Mouse (Mus musculus): Measurements from ENCODE around the gene Stip1. TPM values are rescaled to one million over a fixed set of nuclear protein-coding genes. Genes with fewer than 3 reads are reported as not detected.

Stip1 gene
- polyA plus RNA-seq, 1 experiment from 2014 or later: 240 TPM

GRCm38 (mm10) chr19:6990712-6991111 is 49.1 kb downstream of the Stip1 start:
- H3K4me1 ChIP-seq: peaks cover 46% of the 10 kb centered on the region
- no peaks in the 10 kb centered on the region for H3K27me3 ChIP-seq
- ATAC-seq (ENCODE audit: insufficient number of reproducible peaks, insufficient read depth, low FRiP score, low TSS enrichment, low read depth): no peak
- WGBS: 83% methylated on average over 6 of the region's 6 CpGs
- no peaks in the 10 kb centered on the region for H3K9me3 ChIP-seq
- no peak overlapping the region for H3K9ac ChIP-seq
- no peak overlapping the region for H3K4me2 ChIP-seq
- H3K4me3 ChIP-seq: no peak overlapping the region
- peaks cover 2% of the 10 kb centered on the region; the same call in 1 of the 2 replicates for H3K36me3 ChIP-seq
- no peak overlapping the region for H3K27ac ChIP-seq

DNA sequence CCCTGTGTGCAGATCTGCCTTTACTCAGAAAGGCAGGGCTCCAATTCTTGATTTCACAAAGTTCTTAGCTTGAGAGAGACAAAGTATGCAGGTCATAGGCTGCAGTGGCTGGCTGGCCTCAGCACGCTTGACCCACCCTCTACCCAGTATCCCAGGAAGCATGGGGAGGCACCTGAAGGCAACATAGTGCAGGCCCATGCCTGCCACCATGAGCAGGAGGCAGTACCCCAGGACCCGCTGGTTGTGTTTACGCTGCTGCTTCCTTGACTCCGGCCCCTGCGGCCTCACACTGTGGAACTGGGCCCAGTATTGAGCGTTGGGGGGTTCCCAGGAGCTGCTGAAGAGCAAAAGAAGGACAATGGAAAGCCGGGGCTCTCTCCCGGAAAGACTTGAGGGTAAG is 50.5 kb downstream of the Stip1 start:
- no peak overlapping the region for H3K27ac ChIP-seq
- H3K9me3 ChIP-seq: no peaks in the 10 kb centered on the region
- H3K4me1 ChIP-seq: peaks cover 34% of the 10 kb centered on the region
- 83% methylated on average over 8 of the region's 8 CpGs for WGBS
- H3K4me2 ChIP-seq: no peak overlapping the region
- no peaks in the 10 kb centered on the region for H3K27me3 ChIP-seq
- no peak for ATAC-seq (ENCODE audit: insufficient number of reproducible peaks, insufficient read depth, low FRiP score, low TSS enrichment, low read depth)
- no peak overlapping the region for H3K9ac ChIP-seq
- no peak overlapping the region for H3K4me3 ChIP-seq
- peaks cover 14% of the 10 kb centered on the region for H3K36me3 ChIP-seq

GRCm38 (mm10) chr19:6987904-6988285 is 51.9 kb downstream of the Stip1 start:
- Histone ChIP-seq H3K9ac (peak overlapping the region; percentile 95), H3K27ac (peak overlapping the region; percentile 90), H3K4me2 (peak overlapping the region; percentile 84), H3K4me3 (peak overlapping the region; percentile 89), H3K27me3 (no peaks in the 10 kb centered on the region), H3K9me3 (no peaks in the 10 kb centered on the region), H3K4me1 (peaks cover 29% of the 10 kb centered on the region), H3K36me3 (peaks cover 27% of the 10 kb centered on the region)
- no peak for ATAC-seq (ENCODE audit: insufficient number of reproducible peaks, insufficient read depth, low FRiP score, low TSS enrichment, low read depth)
- WGBS: 3% methylated on average over 8 of the region's 8 CpGs

- under 1% methylated on average over 81 of the region's 85 CpGs for WGBS
- Histone ChIP-seq H3K4me1 (peaks cover 27% of the 10 kb centered on the region), H3K27ac (peak within 1 kb of the TSS; percentile 90), H3K4me3 (peak within 1 kb of the TSS; percentile 89), H3K9ac (peak within 1 kb of the TSS; percentile 95), H3K36me3 (peaks cover 33% of the 10 kb centered on the region), H3K9me3 (no peaks in the 10 kb centered on the region), H3K27me3 (no peaks in the 10 kb centered on the region), H3K4me2 (peak within 1 kb of the TSS; percentile 84)
- peak; percentile 49 for ATAC-seq (ENCODE audit: insufficient number of reproducible peaks, insufficient read depth, low FRiP score, low TSS enrichment, low read depth)
Observed at GRCm38 (mm10) chr19:6987061-6987903, 52.5 kb downstream of the Stip1 start, which contains the start of gene Vegfb. TSS of gene Vegfb (minus strand) at chr19:6987651.

DNA sequence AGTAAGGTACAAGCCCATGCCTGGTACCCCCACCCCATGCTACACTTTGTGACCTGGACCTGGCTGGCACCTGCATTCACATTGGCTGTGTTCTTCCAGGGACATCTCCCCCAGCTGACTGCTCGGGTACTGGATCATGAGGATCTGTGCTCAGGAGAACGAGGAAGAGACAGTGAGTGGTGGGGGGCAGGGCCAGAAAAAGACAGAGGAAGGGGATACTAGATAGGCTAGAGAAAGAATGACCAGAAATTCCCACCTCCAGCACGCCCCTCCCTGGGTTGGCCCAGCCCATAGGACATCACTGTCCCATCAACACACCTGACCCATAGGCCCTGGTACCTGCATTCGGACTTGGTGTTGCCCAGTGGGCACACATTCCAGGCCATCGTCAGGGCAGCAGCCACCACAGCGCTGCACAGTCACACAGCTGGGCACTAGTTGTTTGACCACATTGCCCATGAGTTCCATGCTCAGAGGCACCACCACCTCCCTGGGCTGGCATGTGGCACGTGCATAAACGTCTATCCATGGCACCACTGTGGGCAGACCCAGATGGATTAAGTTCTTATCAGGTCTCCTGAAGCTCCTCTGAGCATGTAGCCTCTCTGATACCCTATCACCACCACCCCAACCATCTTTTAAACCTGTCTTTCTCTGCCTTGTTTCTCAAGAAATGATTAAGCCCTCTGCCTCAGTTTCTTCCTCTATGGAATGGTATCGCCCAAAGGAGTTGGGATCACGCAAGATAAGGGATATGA is 53.6 kb downstream of the Stip1 start:
- H3K27ac ChIP-seq: no peak overlapping the region
- no peaks in the 10 kb centered on the region for H3K9me3 ChIP-seq
- peaks cover 22% of the 10 kb centered on the region for H3K4me1 ChIP-seq
- ATAC-seq (ENCODE audit: insufficient number of reproducible peaks, insufficient read depth, low FRiP score, low TSS enrichment, low read depth): no peak
- 81% methylated on average over 10 of the region's 10 CpGs for WGBS
- H3K27me3 ChIP-seq: no peaks in the 10 kb centered on the region
- H3K9ac ChIP-seq: peak overlapping the region; percentile 95
- H3K36me3 ChIP-seq: peaks cover 36% of the 10 kb centered on the region
- peak overlapping the region; percentile 89 for H3K4me3 ChIP-seq
- peak overlapping the region; percentile 84 for H3K4me2 ChIP-seq

DNA sequence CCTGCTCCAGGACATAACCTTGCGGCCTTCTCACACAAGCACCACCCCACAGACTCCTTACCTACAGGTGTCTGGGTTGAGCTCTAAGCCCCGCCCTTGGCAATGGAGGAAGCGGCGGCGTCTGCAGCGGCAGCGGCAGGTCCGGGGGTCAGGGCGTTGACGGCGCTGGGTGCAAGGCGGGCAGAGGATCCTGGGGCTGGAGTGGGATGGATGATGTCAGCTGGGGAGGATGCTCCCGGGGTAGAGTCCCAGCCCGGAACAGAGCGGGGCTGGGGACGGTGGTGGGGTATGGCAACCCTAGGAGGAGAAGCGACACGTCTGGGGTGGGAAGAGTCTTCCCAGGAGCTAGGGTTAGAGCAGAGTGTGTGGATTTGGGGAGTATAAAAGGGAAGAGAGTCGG is 54.5 kb downstream of the Stip1 start:
- H3K4me3 ChIP-seq: no peak overlapping the region
- no peak for ATAC-seq (ENCODE audit: insufficient number of reproducible peaks, insufficient read depth, low FRiP score, low TSS enrichment, low read depth)

DNA sequence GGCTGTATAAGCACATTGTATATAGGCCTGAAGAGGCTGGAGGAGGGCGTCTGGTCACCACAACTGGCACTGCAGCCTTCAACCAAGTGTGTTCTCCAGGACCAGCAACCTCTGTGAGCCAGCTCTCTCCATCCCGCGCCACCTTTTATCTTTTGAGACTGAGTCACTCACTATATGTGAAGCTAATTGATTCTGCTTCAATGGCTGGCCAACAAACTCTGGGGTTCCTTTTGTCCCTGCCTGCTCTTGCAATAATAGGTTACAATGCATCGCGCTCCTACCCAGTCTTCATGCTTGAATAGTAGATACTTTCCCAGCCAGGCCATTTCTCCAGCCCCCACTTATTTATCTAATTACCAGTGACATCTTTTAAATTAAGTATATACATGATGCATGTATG is 56.1 kb downstream of the Stip1 start:
- peaks cover 39% of the 10 kb centered on the region for H3K36me3 ChIP-seq
- peaks cover 36% of the 10 kb centered on the region for H3K4me1 ChIP-seq
- no peaks in the 10 kb centered on the region for H3K9me3 ChIP-seq
- no peak overlapping the region for H3K9ac ChIP-seq
- 93% methylated on average over 5 of the region's 5 CpGs for WGBS
- ATAC-seq (ENCODE audit: insufficient number of reproducible peaks, insufficient read depth, low FRiP score, low TSS enrichment, low read depth): no peak
- H3K4me3 ChIP-seq: no peak overlapping the region
- H3K27me3 ChIP-seq: no peaks in the 10 kb centered on the region
- no peak overlapping the region for H3K27ac ChIP-seq
- no peak overlapping the region for H3K4me2 ChIP-seq

More for the DNA sequence above, 54.5 kb downstream of the Stip1 start:
- Histone ChIP-seq H3K4me2 (no peak overlapping the region; the same call in 1 of the 2 replicates), H3K4me1 (peaks cover 27% of the 10 kb centered on the region), H3K9me3 (no peaks in the 10 kb centered on the region), H3K27me3 (no peaks in the 10 kb centered on the region), H3K27ac (no peak overlapping the region), H3K9ac (no peak overlapping the region), H3K36me3 (peaks cover 36% of the 10 kb centered on the region)
- 78% methylated on average over 19 of the region's 19 CpGs for WGBS

DNA sequence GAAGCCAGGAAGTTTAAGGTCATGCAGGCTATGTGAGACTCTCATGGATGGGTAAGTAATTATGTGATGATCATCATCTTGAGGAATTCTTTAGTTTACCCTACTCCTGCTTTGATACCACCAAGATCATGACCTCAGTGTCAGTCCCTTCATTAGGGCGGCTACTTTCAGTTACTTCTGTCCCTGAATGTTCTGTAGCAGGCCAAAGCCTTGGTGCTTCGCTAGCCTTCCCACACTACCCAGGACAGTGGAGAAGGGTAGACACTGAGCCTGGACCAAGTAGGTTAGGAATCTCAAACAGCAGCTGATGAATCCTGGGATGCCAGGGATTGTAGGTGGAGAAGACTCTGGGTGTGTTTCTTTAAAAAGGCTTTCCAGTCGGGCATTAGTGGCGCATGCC is 58.3 kb downstream of the Stip1 start:
- Histone ChIP-seq H3K9me3 (no peaks in the 10 kb centered on the region), H3K4me3 (peak overlapping the region; percentile 66; the same call in 1 of the 2 replicates), H3K27me3 (no peaks in the 10 kb centered on the region), H3K9ac (no peak overlapping the region), H3K4me1 (peaks cover 44% of the 10 kb centered on the region), H3K27ac (no peak overlapping the region), H3K4me2 (peak overlapping the region; percentile 85; the same call in 1 of the 2 replicates), H3K36me3 (peaks cover 59% of the 10 kb centered on the region)
- no peak for ATAC-seq (ENCODE audit: insufficient number of reproducible peaks, insufficient read depth, low FRiP score, low TSS enrichment, low read depth)
- WGBS: 88% methylated on average over 4 of the region's 4 CpGs

- Histone ChIP-seq H3K9me3 (no peaks in the 10 kb centered on the region), H3K4me1 (peaks cover 44% of the 10 kb centered on the region), H3K4me3 (peak within 1 kb of the TSS; percentile 66), H3K4me2 (peak within 1 kb of the TSS; percentile 85), H3K36me3 (peaks cover 55% of the 10 kb centered on the region), H3K27me3 (no peaks in the 10 kb centered on the region), H3K27ac (peak within 1 kb of the TSS; percentile 91), H3K9ac (peak within 1 kb of the TSS; percentile 80)
- peak; percentile 89 for ATAC-seq (ENCODE audit: insufficient number of reproducible peaks, insufficient read depth, low FRiP score, low TSS enrichment, low read depth)
- 2% methylated on average over 38 of the region's 38 CpGs for WGBS
Observed at GRCm38 (mm10) chr19:6980381-6981093, 59.2 kb downstream of the Stip1 start, which contains the start of gene Fkbp2. TSS of gene Fkbp2 (minus strand) at chr19:6980501.

- peak overlapping the region; percentile 80 for H3K9ac ChIP-seq
- no peaks in the 10 kb centered on the region for H3K9me3 ChIP-seq
- H3K4me1 ChIP-seq: peaks cover 44% of the 10 kb centered on the region
- WGBS: under 1% methylated on average over 59 of the region's 59 CpGs
- peak overlapping the region; percentile 91 for H3K27ac ChIP-seq
- peak overlapping the region; percentile 66 for H3K4me3 ChIP-seq
- peak; percentile 86 for ATAC-seq (ENCODE audit: insufficient number of reproducible peaks, insufficient read depth, low FRiP score, low TSS enrichment, low read depth)
- H3K36me3 ChIP-seq: peaks cover 47% of the 10 kb centered on the region
- H3K27me3 ChIP-seq: no peaks in the 10 kb centered on the region
- peak overlapping the region; percentile 85 for H3K4me2 ChIP-seq
Observed at GRCm38 (mm10) chr19:6979486-6980380, 60.0 kb downstream of the Stip1 start.
